Mouse (Mus musculus) T-helper 17 cell (primary cell): Measurements from ENCODE around the gene Syn3.

Source experiments
- in situ Hi-C, 2 experiments: fragments of 300-600 bp; cut with MboI, MseI; formaldehyde crosslinking; loops; 1 replicate in 1 of 2; 2 replicates in 1 of 2; pipeline ENCODE4 v1.15.1; 2025; ENCODE audit warnings: high pct_unique_total_duplicates in 2 of 2

Syn3 gene

DNA sequence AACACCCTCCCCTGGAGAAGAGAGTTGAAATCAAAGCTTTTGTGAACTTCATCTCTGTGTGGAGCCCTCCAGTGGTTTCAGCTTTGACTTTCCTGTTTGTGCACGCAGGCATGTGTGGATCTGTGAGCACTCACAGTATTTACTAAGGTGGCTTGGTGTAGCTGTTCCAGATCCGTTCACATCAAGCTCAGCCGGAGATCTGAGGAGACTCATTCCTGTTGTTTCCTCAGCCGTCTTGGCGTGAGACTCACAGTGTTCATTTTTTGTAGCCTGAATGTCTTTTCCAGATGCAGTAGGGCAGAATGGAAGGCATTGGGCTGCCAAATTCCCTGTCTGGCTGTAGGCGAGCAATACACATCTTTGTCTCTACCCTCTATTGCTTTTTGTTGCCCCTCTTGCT lies 268.7 kb downstream of the Syn3 start:
- in situ Hi-C loops = no loop called here

DNA sequence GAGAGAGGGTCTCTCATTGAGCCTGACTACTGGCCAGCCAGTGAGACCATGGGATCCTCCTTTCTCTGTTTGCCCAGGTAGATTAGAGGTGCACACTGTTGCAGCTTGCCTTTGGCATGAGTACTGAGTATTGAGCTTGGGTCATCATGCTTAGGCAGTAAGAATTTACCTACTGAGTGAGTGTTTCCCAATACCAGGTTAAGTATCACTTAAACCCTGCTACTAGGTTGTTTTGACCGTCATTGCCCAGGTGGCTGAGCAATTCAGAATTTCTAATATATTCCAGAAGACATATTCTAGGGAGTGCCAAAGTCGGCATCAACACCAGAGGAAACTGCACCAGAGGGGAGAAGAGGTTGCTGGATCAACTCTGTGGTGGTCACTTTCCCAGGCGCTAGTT lies 273.2 kb downstream of the Syn3 start:
- in situ Hi-C loops = loop anchor here in 1 of 2 experiments (10.0 kb wide), 1 partner anchor 1569 kb away; no protein-coding TSS in a partner anchor

DNA sequence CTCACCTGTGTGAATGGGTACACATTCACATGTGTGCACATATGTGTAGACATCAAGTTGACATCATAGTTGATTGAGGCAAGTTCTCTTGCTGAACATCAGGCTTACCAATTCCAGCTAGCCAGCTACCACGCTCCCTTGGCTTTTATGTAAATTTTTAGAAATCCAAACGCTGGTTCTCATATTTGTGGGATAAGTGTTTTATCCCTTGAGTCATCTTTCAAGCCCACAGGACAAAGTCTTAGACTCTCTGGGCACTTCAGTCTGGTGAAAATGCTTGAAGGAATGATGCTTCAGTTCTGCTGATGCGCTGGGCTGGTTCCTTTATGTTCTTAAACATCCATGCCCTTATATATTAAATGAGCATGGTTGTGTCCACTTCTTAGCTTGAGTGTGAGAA lies 279.7 kb downstream of the Syn3 start:
- in situ Hi-C loops = no loop called here

DNA sequence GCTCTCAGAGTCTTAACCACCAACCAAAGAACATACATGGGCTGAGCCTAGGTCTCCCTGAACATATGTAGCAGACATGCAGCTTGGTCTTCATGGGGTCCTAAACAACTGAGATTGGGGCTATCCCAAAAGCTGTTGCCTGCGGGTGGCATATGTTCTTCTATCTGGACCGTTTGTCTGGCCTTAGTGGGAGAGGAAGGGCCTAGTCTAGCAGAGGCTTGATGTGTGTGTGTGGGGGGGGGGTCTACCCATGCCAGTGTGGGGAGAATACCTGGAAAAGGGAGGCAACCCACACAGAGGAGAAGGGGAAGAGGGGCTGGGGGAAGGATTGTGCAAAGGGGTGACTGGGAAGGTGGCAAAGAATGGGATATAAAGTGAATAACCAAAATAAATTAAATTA lies 281.9 kb downstream of the Syn3 start:
- in situ Hi-C loops = no loop called here

DNA sequence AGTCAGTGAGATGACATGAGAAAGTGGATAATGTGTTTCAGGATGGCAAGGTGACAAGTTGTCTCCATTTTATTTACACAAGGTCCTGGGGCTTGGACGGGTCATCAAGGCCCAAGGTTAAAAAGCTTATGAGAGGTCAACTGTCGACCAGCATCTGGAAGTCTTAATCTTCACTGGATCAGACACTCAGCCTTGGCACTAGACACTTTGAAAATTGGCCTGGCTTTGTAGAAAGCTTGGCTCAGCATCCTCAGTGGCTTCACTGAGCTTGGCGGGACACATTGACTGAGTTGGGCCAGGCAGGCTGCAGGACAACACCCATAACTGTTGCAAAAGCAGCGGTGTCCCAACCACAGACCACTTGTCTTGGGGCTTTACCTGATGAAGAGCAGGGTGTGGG lies 286.6 kb downstream of the Syn3 start:
- in situ Hi-C loops = loop anchor here in 1 of 2 experiments (5.0 kb wide), 1 partner anchor 50 kb away; no protein-coding TSS in a partner anchor

DNA sequence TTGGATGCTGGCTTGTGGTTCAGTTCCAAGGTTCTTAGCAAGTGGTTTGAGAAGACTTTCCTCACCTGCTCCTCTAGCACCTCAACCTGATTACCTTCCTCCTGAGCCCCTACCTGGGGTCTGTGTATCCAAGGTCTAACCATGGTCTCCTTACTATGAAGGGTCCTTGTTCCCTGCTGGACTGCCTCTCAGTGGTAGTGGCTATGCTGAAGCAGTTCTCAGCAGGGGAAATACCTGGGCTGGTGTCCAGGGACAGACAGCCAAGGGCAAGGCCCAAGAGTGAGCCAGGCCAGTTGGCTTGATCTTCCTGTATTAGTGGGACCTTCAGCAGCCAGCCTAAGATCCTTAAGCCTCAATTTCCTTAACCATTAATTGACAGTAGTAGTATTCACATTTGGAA lies 294.8 kb downstream of the Syn3 start:
- in situ Hi-C loops = no loop called here

DNA sequence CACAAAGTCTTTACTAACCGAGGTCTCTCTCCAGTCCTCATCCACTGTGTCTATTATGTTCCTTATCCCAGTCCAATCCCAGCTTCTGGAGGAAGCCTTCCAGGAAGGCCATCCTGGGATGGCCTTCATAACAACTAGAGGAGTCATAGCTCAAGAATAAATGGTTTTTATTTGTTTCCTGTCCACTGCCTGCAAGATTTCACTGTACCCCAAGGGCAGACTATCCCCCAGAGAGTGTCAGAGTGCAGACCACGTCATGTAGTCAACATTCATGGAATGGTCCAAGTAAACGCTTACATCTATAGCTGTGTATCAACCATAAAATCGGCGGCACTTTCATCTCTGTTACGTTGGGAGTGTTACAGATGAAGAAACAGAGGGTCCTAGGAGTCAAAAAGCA lies 295.5 kb downstream of the Syn3 start:
- in situ Hi-C loops = no loop called here

DNA sequence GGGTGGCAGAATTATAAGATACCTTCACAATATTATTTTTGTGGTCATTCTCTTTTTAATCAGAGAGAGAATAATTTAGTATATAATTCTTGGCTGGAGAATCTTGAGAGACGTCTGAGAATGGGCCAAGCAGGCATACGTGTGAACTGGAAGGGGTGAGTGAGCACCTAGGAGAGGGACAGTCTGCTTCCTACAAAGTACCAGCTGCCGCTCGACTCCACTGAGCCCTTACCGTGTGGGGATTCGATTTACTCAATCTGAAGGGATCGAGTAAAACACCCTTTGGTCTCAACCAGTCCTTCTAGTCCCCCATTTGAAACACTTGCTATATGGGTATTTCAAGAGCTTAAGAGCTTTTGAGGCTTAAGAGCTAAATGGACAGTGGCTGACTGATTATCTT lies 296.9 kb downstream of the Syn3 start:
- in situ Hi-C loops = no loop called here

DNA sequence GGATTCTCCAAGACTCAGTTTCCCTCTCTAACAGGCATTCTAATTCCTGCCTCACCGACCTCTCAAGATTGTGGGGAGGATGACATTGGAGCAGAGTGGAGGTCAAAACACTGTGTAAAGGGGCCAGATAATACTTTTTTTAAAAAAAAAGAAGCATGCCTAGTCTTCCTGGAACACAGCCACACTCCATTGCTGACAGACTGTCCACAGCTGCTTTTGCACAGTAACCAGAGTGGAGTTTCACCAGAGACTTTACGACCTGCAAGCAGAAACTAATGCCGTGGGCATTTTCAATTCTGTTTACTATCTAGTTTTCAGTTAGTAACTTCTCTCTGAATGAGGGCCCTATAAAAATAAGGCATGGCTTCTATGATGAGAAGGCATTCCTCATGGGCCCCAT lies 297.7 kb downstream of the Syn3 start:
- in situ Hi-C loops = no loop called here

DNA sequence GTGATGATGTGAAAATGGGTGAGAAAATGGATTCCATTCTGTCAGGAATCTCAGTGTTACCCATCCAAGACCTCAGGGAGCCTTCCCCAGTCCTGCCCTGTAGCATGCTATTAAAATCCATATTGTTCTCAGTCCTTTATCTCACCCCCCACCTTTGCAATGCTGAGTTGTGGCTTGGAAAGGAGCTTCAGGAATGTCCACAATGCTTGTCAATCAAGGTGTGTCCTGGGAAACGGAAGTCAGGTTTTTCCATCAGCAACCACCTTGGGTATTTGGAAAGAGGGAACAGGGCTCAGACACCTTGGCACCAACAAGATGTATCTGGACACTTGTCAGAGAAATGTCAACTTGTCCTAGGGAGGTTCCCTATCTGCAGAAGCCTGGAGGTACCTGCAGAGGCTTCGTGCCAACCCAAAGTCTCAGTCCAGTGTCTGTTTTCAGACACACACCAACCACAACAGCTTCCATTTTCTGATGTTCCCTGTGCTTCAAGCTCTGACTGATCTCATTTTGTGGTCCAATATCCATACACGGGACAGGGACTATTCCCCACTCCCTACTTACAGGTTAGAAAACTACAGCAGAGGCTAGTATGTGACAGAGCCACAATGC lies 302.2 kb downstream of the Syn3 start:
- in situ Hi-C loops = loop anchor here in 1 of 2 experiments (10.0 kb wide), 1 partner anchor 1848 kb away; no protein-coding TSS in a partner anchor

DNA sequence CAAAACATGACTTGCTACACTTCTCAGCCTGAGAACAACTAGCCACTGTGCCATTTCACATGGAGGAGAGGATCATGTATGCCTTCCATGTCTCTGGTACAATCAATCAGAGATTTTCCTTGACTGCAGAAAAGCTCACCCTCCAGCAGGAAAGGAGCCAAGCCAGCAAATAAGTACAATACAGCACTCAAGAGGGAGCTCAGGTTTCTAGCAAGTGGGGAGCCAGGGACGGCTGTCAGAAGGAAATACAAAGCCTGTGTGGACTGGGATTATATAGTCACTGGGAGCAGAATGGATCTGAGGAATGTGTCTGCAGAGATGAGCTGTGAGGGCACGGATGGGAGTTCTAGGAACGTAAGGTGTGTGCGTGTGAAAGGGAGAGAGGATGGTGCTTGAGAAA lies 304.0 kb downstream of the Syn3 start:
- in situ Hi-C loops = loop anchor here in 1 of 2 experiments (10.0 kb wide), 1 partner anchor 1850 kb away; no protein-coding TSS in a partner anchor

DNA sequence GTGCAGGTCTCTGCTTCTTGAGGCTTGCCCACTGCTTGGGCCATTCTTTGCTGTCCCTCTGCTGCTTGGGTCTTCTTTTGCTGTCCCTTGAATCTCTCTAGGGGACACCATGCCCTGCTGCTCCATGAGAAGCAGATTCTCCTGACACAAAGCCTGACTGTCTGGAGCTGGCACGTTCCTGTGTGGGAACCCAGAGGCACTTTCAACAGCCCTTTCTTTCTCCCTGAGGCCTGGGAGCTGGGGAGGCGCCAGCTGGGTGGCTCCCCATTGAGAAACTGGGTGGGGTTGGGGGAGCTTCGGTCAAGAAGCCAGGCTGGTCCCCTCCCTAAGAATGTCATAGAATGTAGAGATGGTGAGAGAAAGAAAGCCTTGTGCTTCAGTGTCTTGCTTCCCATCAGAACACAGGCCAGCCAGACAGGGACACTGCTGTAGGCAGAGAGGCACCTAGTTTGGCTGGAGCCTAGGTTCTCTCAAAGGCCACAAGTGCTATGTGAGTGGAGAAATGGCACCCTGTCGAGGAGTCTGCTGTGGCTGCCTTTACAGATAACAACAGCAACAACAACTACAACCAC lies 304.7 kb downstream of the Syn3 start:
- in situ Hi-C loops = loop anchor here in 1 of 2 experiments (10.0 kb wide), 1 partner anchor 1851 kb away; no protein-coding TSS in a partner anchor

DNA sequence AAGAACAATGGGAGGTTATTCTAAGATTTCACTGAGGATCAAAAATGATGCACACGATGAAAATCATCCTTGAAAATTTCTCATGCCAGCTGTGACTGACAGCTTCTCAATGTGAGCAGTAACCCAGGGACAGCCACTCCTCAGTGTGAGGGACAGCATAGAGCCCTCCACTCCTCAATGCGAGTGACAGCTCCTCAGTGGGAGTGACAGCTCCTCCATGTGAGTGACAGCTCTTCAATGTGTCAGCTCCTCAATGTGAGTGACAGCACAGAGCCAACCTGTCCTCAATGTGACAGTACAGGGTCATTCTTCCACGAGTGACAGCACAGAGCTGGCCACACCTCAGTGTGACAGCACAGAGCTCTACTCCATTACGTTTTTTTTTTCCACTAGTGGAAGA lies 310.1 kb downstream of the Syn3 start:
- in situ Hi-C loops = loop anchor here (5.0 to 10.0 kb wide), 3 partner anchors 79 to 266 kb away; no protein-coding TSS in a partner anchor

DNA sequence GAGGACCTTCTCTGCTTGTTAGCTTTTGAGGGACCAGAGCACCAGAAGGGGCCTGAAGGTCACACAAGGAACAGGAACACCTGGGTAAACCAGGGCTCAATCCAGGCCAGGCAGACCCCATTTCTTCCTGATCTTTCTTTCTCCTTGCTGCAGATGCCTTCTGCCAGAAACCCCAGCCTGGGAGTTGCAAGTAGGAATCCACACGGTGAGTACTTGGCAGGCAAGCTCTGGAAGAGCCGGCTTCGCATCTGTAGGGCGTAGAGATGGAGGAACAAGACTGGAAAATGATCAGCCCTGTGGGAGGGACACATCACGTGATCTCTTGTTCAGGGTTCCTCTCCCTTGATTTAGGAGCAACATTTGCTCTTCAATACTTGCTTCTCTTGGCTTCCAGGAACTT lies 310.8 kb downstream of the Syn3 start:
- in situ Hi-C loops = loop anchor here (5.0 to 10.0 kb wide), 3 partner anchors 79 to 267 kb away; no protein-coding TSS in a partner anchor

DNA sequence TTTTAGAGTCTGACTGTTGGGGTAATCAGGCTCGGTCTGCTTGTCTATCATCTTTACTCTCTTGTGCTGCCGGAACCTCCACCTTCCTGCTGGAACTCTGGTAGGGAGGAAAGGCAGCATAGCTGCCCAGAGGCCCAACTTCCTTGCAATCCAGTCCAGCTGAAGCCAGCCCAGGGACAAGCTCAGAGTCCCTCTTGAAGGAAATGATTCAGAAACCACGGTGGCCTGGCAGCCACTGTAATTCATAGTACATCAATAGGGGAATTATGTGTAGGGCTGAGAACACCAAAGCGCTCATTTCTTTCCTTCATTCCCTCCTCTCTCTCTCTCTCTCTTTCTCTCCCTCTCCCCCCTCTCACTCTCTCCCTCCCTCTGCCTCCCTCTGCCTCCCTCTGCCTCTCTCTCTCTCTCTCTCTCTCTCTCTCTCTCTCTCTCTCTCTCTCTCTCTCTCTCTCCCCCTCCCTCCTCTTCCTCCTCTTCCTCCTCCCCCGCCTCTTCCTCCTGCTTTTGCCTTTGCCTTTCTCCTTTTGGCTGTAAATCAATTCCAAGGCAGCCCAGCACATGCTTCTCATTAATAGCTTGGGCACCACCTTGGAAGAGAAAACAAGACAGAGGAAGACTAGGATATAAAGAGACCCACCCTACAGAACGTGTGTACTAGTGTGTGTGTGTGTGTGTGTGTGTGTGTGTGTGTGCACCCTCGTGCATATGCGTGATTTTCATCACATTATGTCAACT lies 315.4 kb downstream of the Syn3 start:
- in situ Hi-C loops = loop anchor here (10.0 kb wide), 2 partner anchors 111 to 271 kb away; no protein-coding TSS in a partner anchor

DNA sequence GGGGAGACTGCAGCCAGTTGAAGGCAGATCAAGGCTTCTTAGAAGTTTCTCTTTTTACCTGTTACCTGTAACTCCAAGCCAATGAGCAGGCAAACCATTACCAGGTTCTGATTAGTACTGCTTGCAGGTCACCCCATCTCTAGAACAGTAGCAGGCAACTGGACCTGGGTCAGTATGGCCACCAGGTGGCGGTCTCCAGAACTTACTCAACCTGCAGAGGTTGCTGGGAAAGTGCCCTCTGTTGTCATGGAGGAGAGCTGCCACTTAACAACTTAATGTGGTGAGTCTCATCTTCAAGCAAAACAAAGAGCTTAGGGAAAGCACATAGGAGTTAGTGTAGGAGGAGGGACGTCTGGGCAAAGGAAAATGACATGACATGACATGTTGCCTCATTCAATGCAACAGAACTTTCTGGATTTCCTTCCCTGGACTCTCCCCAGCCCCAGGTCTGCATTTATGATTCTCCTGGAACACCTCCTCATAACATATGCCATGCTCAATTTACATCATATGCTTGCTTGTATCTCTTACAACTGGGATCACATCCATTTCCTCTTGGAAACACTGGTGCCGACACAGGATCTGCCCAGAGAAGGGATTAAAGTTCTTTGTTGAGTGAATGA lies 316.4 kb downstream of the Syn3 start:
- in situ Hi-C loops = loop anchor here (10.0 kb wide), 2 partner anchors 113 to 273 kb away; no protein-coding TSS in a partner anchor

DNA sequence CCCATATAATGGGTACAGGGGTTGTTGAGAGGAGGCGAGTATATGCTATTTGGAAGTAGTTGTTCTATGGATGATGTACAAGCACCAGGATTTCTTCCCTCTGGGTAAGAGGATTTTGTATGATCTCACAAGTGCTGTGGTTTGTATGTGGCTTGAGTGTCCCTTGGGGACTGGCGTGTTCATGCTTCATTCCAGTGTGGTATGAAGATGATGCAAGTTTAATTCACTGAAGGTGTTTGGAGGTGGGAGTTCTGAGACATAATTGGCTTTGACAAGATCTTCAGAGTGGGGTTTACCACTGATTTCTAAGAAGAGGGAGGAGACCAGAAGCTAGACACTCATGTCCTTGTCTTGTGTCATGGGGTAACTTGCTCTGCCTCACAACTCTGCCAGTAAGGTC lies 322.3 kb downstream of the Syn3 start:
- in situ Hi-C loops = loop anchor here in 1 of 2 experiments (10.0 kb wide), 1 partner anchor 202 kb away; no protein-coding TSS in a partner anchor

DNA sequence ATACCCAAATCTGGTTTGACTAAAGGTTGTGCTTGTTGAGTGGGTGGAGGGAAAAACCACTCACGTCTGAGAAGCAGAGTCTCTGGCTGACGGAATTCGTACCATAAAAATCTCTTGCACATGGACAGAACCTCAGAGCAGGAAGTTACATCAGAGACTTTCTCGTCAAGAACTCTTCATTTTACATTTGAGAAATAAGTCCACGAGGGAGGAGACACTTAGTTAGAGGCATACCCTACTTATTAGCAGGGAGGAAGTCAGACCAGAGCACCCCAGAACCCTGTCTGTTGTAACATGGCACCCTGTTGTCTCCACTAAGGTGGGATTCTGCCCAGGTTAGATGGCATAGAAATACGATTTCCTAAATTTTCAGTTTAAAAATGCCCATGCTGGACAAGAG lies 324.7 kb downstream of the Syn3 start:
- in situ Hi-C loops = loop anchor here in 1 of 2 experiments (10.0 kb wide), 1 partner anchor 199 kb away; no protein-coding TSS in a partner anchor

DNA sequence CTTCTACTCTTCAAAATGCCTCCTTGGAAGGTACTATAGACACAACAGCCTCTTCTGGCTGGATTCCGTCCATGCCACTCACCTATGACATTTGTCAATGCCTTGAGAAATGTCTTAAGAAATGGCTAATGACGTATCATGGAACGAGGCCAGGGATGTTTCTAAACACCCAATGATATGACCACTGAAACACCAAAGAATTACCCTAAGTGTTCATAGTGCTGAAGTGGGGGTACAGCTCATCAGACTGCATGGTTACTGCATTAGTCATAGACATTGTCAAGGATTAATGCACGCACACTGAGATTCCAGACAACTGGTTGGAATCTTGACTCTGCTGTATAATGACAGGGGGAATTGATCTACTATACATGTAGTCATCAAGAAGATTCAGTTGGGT lies 325.4 kb downstream of the Syn3 start:
- in situ Hi-C loops = loop anchor here in 1 of 2 experiments (10.0 kb wide), 1 partner anchor 198 kb away; no protein-coding TSS in a partner anchor

DNA sequence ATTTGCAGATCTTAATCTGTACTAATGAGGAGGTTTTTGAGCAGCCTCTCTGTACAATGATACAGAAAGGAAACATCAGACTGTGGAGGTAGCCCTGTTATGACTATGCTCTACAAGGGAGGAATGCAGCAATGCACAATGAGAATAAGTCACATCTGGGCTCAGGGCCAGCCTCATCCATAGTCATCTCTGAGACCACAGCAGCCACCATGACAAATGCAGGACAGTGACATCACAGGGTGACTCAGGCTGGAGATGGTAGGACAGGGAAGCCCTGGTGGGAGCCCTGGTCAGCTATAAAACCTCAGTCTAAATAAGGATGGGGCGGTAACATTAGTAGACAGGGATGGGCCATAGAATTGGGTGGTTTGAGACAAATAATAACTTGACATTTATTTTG lies 327.4 kb downstream of the Syn3 start:
- in situ Hi-C loops = loop anchor here in 1 of 2 experiments (10.0 kb wide), 1 partner anchor 196 kb away; no protein-coding TSS in a partner anchor

DNA sequence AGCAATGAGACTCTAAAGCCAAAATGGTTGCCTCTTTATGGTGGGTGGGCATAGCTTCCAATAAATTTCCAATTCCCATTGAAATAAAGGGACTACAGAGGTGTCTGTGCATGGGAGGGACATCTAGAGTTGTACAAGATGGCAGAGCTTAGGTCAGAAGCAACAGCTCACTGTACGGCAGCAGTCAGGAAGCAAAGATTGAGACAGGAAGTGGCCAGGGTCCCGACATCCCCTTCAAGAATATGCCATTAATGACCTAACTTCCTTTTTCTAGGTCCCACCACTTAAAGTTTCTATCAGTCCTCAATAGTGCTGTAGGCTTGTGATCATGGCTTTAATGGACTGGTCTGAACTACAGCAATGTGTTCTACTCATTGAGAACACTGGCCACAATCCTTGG lies 330.6 kb downstream of the Syn3 start:
- in situ Hi-C loops = no loop called here
